Comparison of ENCODE assay signal across 8 mouse cellular contexts in genomic region chr13:23445156-23445555, GRCm38 (mm10). TPM values are rescaled to one million over a fixed set of nuclear protein-coding genes. Genes with fewer than 3 reads are reported as not detected.
A peak's percentile ranks its signal among the peaks of the same experiment; 100 is the strongest.
DNase-seq lines count a peak whose midpoint lies in the region; ATAC-seq and TF ChIP-seq lines count a peak whose summit lies in the region.

No protein-coding gene starts in this region.

- no peaks in the 10 kb centered on the region for H3K36me3 ChIP-seq in lung, embryonic 15.5 days
- H3K36me3 ChIP-seq in intestine, postnatal 0 days (ENCODE audit: control insufficient read depth, insufficient read depth), result no peaks in the 10 kb centered on the region
- H3K36me3 ChIP-seq in neural tube, embryonic 14.5 days (ENCODE audit: control insufficient read depth, insufficient read depth, low read length), result no peaks in the 10 kb centered on the region

- TF ChIP-seq CTCF in embryonic fibroblast, embryonic 13.5 days (IDR thresholded peaks at IDR 0.05; ENCODE audit: borderline replicate concordance, insufficient read depth, low read length), result no peak
- no peak for TF ChIP-seq CTCF in intestine, postnatal 0 days (IDR thresholded peaks at IDR 0.05; ENCODE audit: low read depth)

- H3K27ac ChIP-seq in lung, embryonic 15.5 days, result peak overlapping the region; percentile 99
- H3K27ac ChIP-seq in embryonic fibroblast, embryonic 13.5 days (ENCODE audit: insufficient read depth, low read length), result peak overlapping the region; percentile 95
- peak overlapping the region; percentile 94 for H3K27ac ChIP-seq in intestine, postnatal 0 days (ENCODE audit: low read depth, low read length)
- H3K27ac ChIP-seq in neural tube, embryonic 14.5 days (ENCODE audit: low read depth, low read length), result peak overlapping the region; percentile 98

- no peaks in the 10 kb centered on the region for H3K9me3 ChIP-seq in lung, embryonic 15.5 days
- no peaks in the 10 kb centered on the region for H3K9me3 ChIP-seq in intestine, postnatal 0 days (ENCODE audit: control insufficient read depth)
- H3K9me3 ChIP-seq in neural tube, embryonic 14.5 days (ENCODE audit: control insufficient read depth, low read length), result no peaks in the 10 kb centered on the region

- H3K9ac ChIP-seq in lung, embryonic 15.5 days, result peak overlapping the region; percentile 85
- H3K9ac ChIP-seq in intestine, postnatal 0 days (ENCODE audit: low read depth, low read length), result peak overlapping the region; percentile 76
- peak overlapping the region; percentile 88 for H3K9ac ChIP-seq in neural tube, embryonic 14.5 days (replicated peaks; ENCODE audit: low read depth, low read length)

- H3K27me3 ChIP-seq in lung, embryonic 15.5 days, result no peaks in the 10 kb centered on the region
- H3K27me3 ChIP-seq in intestine, postnatal 0 days (replicated peaks; ENCODE audit: control insufficient read depth, insufficient read depth, low read length), result no peaks in the 10 kb centered on the region
- no peaks in the 10 kb centered on the region for H3K27me3 ChIP-seq in neural tube, embryonic 14.5 days (ENCODE audit: control insufficient read depth, insufficient read depth, low read length)

- WGBS in lung, embryonic 15.5 days, result 4% methylated on average over 10 of the region's 10 CpGs
- 3% methylated on average over 10 of the region's 10 CpGs for WGBS in intestine, postnatal 0 days
- WGBS in neural tube, embryonic 14.5 days, result 4% methylated on average over 10 of the region's 10 CpGs

- H3K4me1 ChIP-seq in lung, embryonic 15.5 days, result peaks cover 12% of the 10 kb centered on the region
- peaks cover 4% of the 10 kb centered on the region for H3K4me1 ChIP-seq in embryonic fibroblast, embryonic 13.5 days (ENCODE audit: control insufficient read depth, insufficient read depth, low read length)
- H3K4me1 ChIP-seq in intestine, postnatal 0 days (replicated peaks; ENCODE audit: control insufficient read depth, insufficient read depth, low read length), result no peaks in the 10 kb centered on the region
- peaks cover 7% of the 10 kb centered on the region for H3K4me1 ChIP-seq in neural tube, embryonic 14.5 days (ENCODE audit: control insufficient read depth, insufficient read depth, low read length)

- no peak for TF ChIP-seq POLR2A in embryonic fibroblast, embryonic 13.5 days (IDR thresholded peaks at IDR 0.05; ENCODE audit: low read depth, low read length)

- no peak for ATAC-seq in lung, embryonic 15.5 days (ENCODE audit: borderline replicate concordance, extremely low read depth, low FRiP score, low TSS enrichment)
- no peak for ATAC-seq in intestine, postnatal 0 days
- peak; percentile 9; the same call in 1 of the 2 replicates for ATAC-seq in neural tube, embryonic 14.5 days (ENCODE audit: low read depth)

- DNase-seq in lung, postnatal 10 days, result no peak
- DNase-seq in spleen, adult 12 weeks (ENCODE audit: low spot score), result no peak
- no peak for DNase-seq in right cerebral cortex, postnatal 14 days
- no peak for DNase-seq in thymus, adult 18-20 months

- peak overlapping the region; percentile 73 for H3K4me2 ChIP-seq in lung, embryonic 15.5 days
- H3K4me2 ChIP-seq in intestine, postnatal 0 days (replicated peaks; ENCODE audit: low read depth), result peak overlapping the region; percentile 75
- peak overlapping the region; percentile 75 for H3K4me2 ChIP-seq in neural tube, embryonic 14.5 days (ENCODE audit: low read depth, low read length)

- H3K4me3 ChIP-seq in lung, embryonic 15.5 days, result peak overlapping the region; percentile 83
- H3K4me3 ChIP-seq in embryonic fibroblast, embryonic 13.5 days (ENCODE audit: insufficient read depth, low read length), result peak overlapping the region; percentile 75
- peak overlapping the region; percentile 74 for H3K4me3 ChIP-seq in intestine, postnatal 0 days (ENCODE audit: low read depth, low read length)
- H3K4me3 ChIP-seq in neural tube, embryonic 14.5 days (ENCODE audit: low read depth, low read length), result peak overlapping the region; percentile 75

RNA-seq across cellular contexts. Expression of gene Btn1a1, which starts 20.5 kb away (rescaled TPM):
- polyA plus RNA-seq in lung, embryonic 15.5 days (2015; fragmentation: Nextera tagmentation; extraction: Ambion mirVana), result 0.14 and 0.26 TPM in 2 replicates
- polyA plus RNA-seq in embryonic fibroblast, embryonic 13.5 days (2011; ENCODE audit: insufficient read length, low read depth, missing spikeins), result not detected in 2 replicates
- not detected in 2 replicates for polyA plus RNA-seq in intestine, postnatal 0 days (2015; fragmentation: Nextera tagmentation; extraction: Ambion mirVana)
- polyA plus RNA-seq in neural tube, embryonic 14.5 days (2014; fragmentation: Nextera tagmentation; extraction: Ambion mirVana), result 0.17 TPM in 1 of 2 replicates, not detected in the other

RNA-seq across cellular contexts. Expression of gene Abt1, which starts 21.5 kb away (rescaled TPM):
- 13.6 and 14.2 TPM in 2 replicates for polyA plus RNA-seq in lung, embryonic 15.5 days (2015; fragmentation: Nextera tagmentation; extraction: Ambion mirVana)
- polyA plus RNA-seq in embryonic fibroblast, embryonic 13.5 days (2011; ENCODE audit: insufficient read length, low read depth, missing spikeins), result 4.2 and 4.7 TPM in 2 replicates
- polyA plus RNA-seq in intestine, postnatal 0 days (2015; fragmentation: Nextera tagmentation; extraction: Ambion mirVana), result 5.1 and 5.6 TPM in 2 replicates
- polyA plus RNA-seq in neural tube, embryonic 14.5 days (2014; fragmentation: Nextera tagmentation; extraction: Ambion mirVana), result 8.8 and 9.5 TPM in 2 replicates

RNA-seq across cellular contexts. Expression of gene Btn2a2, which starts 43.5 kb away (rescaled TPM):
- polyA plus RNA-seq in lung, embryonic 15.5 days (2015; fragmentation: Nextera tagmentation; extraction: Ambion mirVana), result 0.16 and 0.21 TPM in 2 replicates
- polyA plus RNA-seq in embryonic fibroblast, embryonic 13.5 days (2011; ENCODE audit: insufficient read length, low read depth, missing spikeins), result not detected in 2 replicates
- not detected in 2 replicates for polyA plus RNA-seq in intestine, postnatal 0 days (2015; fragmentation: Nextera tagmentation; extraction: Ambion mirVana)
- polyA plus RNA-seq in neural tube, embryonic 14.5 days (2014; fragmentation: Nextera tagmentation; extraction: Ambion mirVana), result not detected in 2 replicates
